Mouse (Mus musculus) kidney, embryonic 16.5 days (tissue): ENCODE measurements at regions not wholly inside any gene's neighbourhood (a gene's known extent, or its start where the extent isn't known, plus 50 kb on each side); places are given as distances from the start of the nearest gene placed in this dataset.

Source experiments
- ATAC-seq: fragments of 200-750 bp; cut with Nextera tagmentation; 2 replicates; pipeline ENCODE4 v1.8.0; 2017; ENCODE audit warnings: moderate TSS enrichment; ENCODE audit not compliant: low FRiP score, low TSS enrichment
- H3K27ac ChIP-seq: fragments of 300-500 bp; sonication (generic); 2 replicates; pipeline ENCODE4 v1.5.1; 2014; ENCODE audit warnings: low read length
- H3K27me3 ChIP-seq: fragments of 300-500 bp; sonication (generic); 2 replicates; pipeline ENCODE4 v1.6.1; 2014; ENCODE audit warnings: low read length, control low read depth, mixed read lengths; ENCODE audit not compliant: insufficient read depth
- H3K36me3 ChIP-seq: fragments of 300-500 bp; sonication (generic); 2 replicates; pipeline ENCODE4 v1.6.1; 2014; ENCODE audit warnings: low read length, control low read depth, mixed read lengths; ENCODE audit not compliant: insufficient read depth
- H3K4me1 ChIP-seq: fragments of 300-500 bp; sonication (generic); 2 replicates; pipeline ENCODE4 v1.6.1; 2014; ENCODE audit warnings: low read length, control low read depth, mixed read lengths; ENCODE audit not compliant: insufficient read depth
- H3K4me2 ChIP-seq: fragments of 300-500 bp; sonication (generic); replicated peaks from 2 replicates; pipeline ENCODE4 v1.6.1; 2014; ENCODE audit warnings: low read depth, low read length
- H3K4me3 ChIP-seq: fragments of 300-500 bp; sonication (generic); 2 replicates; pipeline ENCODE4 v1.5.1; 2014; ENCODE audit warnings: mild to moderate bottlenecking, low read length
- H3K9ac ChIP-seq: fragments of 300-500 bp; sonication (generic); replicated peaks from 2 replicates; pipeline ENCODE4 v1.6.1; 2014; ENCODE audit warnings: low read length
- H3K9me3 ChIP-seq: fragments of 300-500 bp; sonication (generic); 2 replicates; pipeline ENCODE4 v1.6.1; 2016; ENCODE audit warnings: low read length, control low read depth
- WGBS: fragments of 180-500 bp; shearing (Covaris S2); extraction: QIAGEN DNeasy Blood & Tissue Kit; methylation state at CpG from one replicate; pipeline ENCODE4 v1.1.7; 2014; 5-methylcytosine and 5-hydroxymethylcytosine counted together

DNA sequence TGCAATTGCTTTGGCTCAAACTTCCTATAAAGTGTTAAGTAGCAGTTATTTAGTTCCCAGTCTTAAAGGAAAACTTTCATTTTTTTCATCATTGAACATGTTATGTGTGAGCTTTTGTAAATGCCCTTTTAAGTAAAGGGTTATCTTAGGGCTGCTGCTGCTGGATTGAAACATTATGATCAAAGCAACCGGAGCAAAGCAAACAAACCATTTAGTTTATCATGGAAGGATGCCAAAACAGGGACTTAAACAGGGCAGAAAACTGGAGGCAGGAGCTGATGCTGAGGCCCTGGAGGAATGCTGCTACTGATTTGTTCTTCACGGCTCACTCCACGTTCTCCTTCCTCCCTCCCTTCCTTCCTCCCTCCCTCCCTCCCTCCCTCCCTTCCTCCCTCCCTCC lies 111.3 kb upstream of the Nr2f1 start:
- H3K27ac ChIP-seq, result no peak overlapping the region

More for the DNA sequence above, 111.3 kb upstream of the Nr2f1 start:
- ATAC-seq, result no peak
- H3K4me2 ChIP-seq, result no peak overlapping the region
- no peak overlapping the region for H3K4me3 ChIP-seq
- no peaks in the 10 kb centered on the region for H3K9me3 ChIP-seq
- no peaks in the 10 kb centered on the region for H3K4me1 ChIP-seq
- H3K9ac ChIP-seq, result no peak overlapping the region
- H3K27me3 ChIP-seq, result no peaks in the 10 kb centered on the region
- H3K36me3 ChIP-seq, result no peaks in the 10 kb centered on the region
- WGBS, result 18% methylated on average over 3 of the region's 3 CpGs
